Comparison of ENCODE assay signal across 8 mouse cellular contexts in the genomic region with DNA sequence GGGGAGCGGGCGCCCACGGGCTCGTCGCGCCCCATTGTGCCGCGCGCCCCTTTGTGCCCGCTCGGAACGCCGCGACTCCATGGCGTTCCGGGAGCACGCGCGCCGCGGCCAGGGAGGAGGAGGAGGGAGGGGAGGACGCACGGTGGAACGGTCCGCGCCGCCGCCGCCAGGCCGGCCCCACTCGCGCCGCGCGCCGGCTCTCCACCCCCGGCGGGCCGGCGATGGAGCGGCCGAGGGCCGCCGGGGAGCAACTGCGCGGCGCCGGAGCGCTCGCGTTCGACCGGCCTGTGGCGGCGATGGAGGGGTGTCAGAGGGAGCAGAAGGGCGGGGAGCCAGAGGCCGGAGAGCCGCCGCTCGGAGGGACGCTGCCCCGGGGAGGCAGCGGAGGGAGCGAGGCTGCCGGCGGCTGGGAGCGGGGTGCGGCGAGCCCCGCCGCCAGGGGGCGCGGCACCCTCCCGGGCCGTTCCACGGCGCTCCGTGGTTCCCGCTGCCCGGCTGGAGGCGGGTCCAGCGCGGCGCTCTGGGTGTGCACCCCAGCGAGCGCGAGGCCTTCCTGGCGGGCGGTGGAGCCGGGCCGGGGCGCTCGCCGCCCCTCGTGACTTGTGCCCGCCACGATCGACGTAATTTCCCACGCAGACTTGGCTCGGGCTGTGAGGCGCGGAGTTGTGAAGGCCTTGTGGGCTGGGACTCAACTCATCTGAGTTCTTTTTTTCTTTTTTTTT. TPM values are rescaled to one million over a fixed set of nuclear protein-coding genes. Genes with fewer than 3 reads are reported as not detected.
DNase-seq lines count a peak whose midpoint lies in the region; ATAC-seq and TF ChIP-seq lines count a peak whose summit lies in the region.

No protein-coding gene starts in this region.

- no peak for TF ChIP-seq EP300 in liver, postnatal 0 days (IDR thresholded peaks at IDR 0.05; ENCODE audit: low read depth)

- TF ChIP-seq CTCF in liver, postnatal 0 days (IDR thresholded peaks at IDR 0.05; ENCODE audit: low read depth) = peak; percentile 55
- peak; percentile 37; the same call in 1 of the 2 replicates for TF ChIP-seq CTCF in testis, adult 2 months (IDR thresholded peaks at IDR 0.05; ENCODE audit: control insufficient read depth, insufficient read depth, insufficient replicate concordance, low read depth, low read length)

- peak; percentile 78 for ATAC-seq in heart, embryonic 16.5 days (replicated peaks; ENCODE audit: extremely low read depth, insufficient read depth, low FRiP score)
- ATAC-seq in liver, postnatal 0 days = peak; percentile 87
- peak; percentile 84 for ATAC-seq in neural tube, embryonic 13.5 days (ENCODE audit: low read depth)

- no peaks in the 10 kb centered on the region for H3K27me3 ChIP-seq in forebrain, embryonic 10.5 days (ENCODE audit: poor library complexity, severe bottlenecking)
- H3K27me3 ChIP-seq in heart, embryonic 16.5 days (ENCODE audit: control insufficient read depth, insufficient read depth, low read length) = no peaks in the 10 kb centered on the region
- 0 out of 2 replicates have a peak, but pooled peaks cover 2% of the 10 kb centered on the region for H3K27me3 ChIP-seq in liver, postnatal 0 days (ENCODE audit: insufficient read depth, low read length)
- no peaks in the 10 kb centered on the region for H3K27me3 ChIP-seq in neural tube, embryonic 13.5 days
- H3K27me3 ChIP-seq in testis, adult 2 months (ENCODE audit: control insufficient read depth, insufficient read depth, low read length) = no peaks in the 10 kb centered on the region

- peak overlapping the region; percentile 100 for H3K27ac ChIP-seq in forebrain, embryonic 10.5 days
- H3K27ac ChIP-seq in heart, embryonic 16.5 days (ENCODE audit: low read length) = peak overlapping the region; percentile 96
- H3K27ac ChIP-seq in liver, postnatal 0 days (ENCODE audit: low read depth) = peak overlapping the region; percentile 94
- peak overlapping the region; percentile 98 for H3K27ac ChIP-seq in neural tube, embryonic 13.5 days (replicated peaks)
- peak overlapping the region; percentile 88 for H3K27ac ChIP-seq in testis, adult 2 months (ENCODE audit: control insufficient read depth, insufficient read depth, low read depth, low read length)

- peak overlapping the region; percentile 85 for H3K4me3 ChIP-seq in forebrain, embryonic 10.5 days
- H3K4me3 ChIP-seq in heart, embryonic 16.5 days (ENCODE audit: low read length) = peak overlapping the region; percentile 85
- peak overlapping the region; percentile 82 for H3K4me3 ChIP-seq in liver, postnatal 0 days (ENCODE audit: low read depth, low read length)
- peak overlapping the region; percentile 80 for H3K4me3 ChIP-seq in neural tube, embryonic 13.5 days
- H3K4me3 ChIP-seq in testis, adult 2 months (ENCODE audit: control insufficient read depth, low read depth, low read length) = peak overlapping the region; percentile 92

- H3K36me3 ChIP-seq in forebrain, embryonic 10.5 days (replicated peaks) = 0 out of 2 replicates have a peak, but pooled peaks cover 2% of the 10 kb centered on the region
- H3K36me3 ChIP-seq in heart, embryonic 16.5 days (ENCODE audit: control insufficient read depth, insufficient read depth) = no peaks in the 10 kb centered on the region
- no peaks in the 10 kb centered on the region for H3K36me3 ChIP-seq in liver, postnatal 0 days (replicated peaks; ENCODE audit: insufficient read depth, low read length)
- H3K36me3 ChIP-seq in neural tube, embryonic 13.5 days = no peaks in the 10 kb centered on the region
- H3K36me3 ChIP-seq in testis, adult 2 months (ENCODE audit: control insufficient read depth, insufficient read depth, low read length) = no peaks in the 10 kb centered on the region

- TF ChIP-seq POLR2A in testis, adult 2 months (IDR thresholded peaks at IDR 0.05; ENCODE audit: control insufficient read depth, low read depth, low read length) = no peak; the same call in none of the 2 replicates

- peak overlapping the region; percentile 83 for H3K4me2 ChIP-seq in heart, embryonic 16.5 days (ENCODE audit: low read depth, low read length)
- H3K4me2 ChIP-seq in liver, postnatal 0 days (ENCODE audit: low read depth, low read length) = peak overlapping the region; percentile 99
- peak overlapping the region; percentile 97 for H3K4me2 ChIP-seq in neural tube, embryonic 13.5 days

- H3K9ac ChIP-seq in heart, embryonic 16.5 days (ENCODE audit: low read length) = peak overlapping the region; percentile 96
- peak overlapping the region; percentile 92 for H3K9ac ChIP-seq in liver, postnatal 0 days (replicated peaks)
- H3K9ac ChIP-seq in neural tube, embryonic 13.5 days = peak overlapping the region; percentile 96

- peaks cover 57% of the 10 kb centered on the region for H3K4me1 ChIP-seq in forebrain, embryonic 10.5 days
- peaks cover 39% of the 10 kb centered on the region for H3K4me1 ChIP-seq in heart, embryonic 16.5 days (ENCODE audit: control insufficient read depth, insufficient read depth, low read length)
- H3K4me1 ChIP-seq in liver, postnatal 0 days (ENCODE audit: insufficient read depth) = peaks cover 27% of the 10 kb centered on the region
- H3K4me1 ChIP-seq in neural tube, embryonic 13.5 days (replicated peaks) = peaks cover 56% of the 10 kb centered on the region
- H3K4me1 ChIP-seq in testis, adult 2 months (ENCODE audit: control insufficient read depth, insufficient read depth, low read length) = peaks cover 16% of the 10 kb centered on the region

- under 1% methylated on average over 90 of the region's 103 CpGs for WGBS in forebrain, embryonic 10.5 days
- under 1% methylated on average over 84 of the region's 103 CpGs for WGBS in heart, embryonic 16.5 days
- WGBS in liver, postnatal 0 days (ENCODE audit: insufficient replicate concordance) = under 1% methylated on average over 62 of the region's 103 CpGs
- WGBS in neural tube, embryonic 13.5 days = under 1% methylated on average over 50 of the region's 103 CpGs

- H3K9me3 ChIP-seq in forebrain, embryonic 10.5 days = no peaks in the 10 kb centered on the region
- no peaks in the 10 kb centered on the region for H3K9me3 ChIP-seq in heart, embryonic 16.5 days (replicated peaks; ENCODE audit: control insufficient read depth, low read length)
- no peaks in the 10 kb centered on the region for H3K9me3 ChIP-seq in liver, postnatal 0 days (ENCODE audit: low read length)
- no peaks in the 10 kb centered on the region for H3K9me3 ChIP-seq in neural tube, embryonic 13.5 days

- peak; percentile 79 to 85 for DNase-seq in CD8-positive naive resting alpha-beta T cell, adult 2 months (ENCODE audit: low read depth in 2 of 2, low spot score in 2 of 2)
- DNase-seq in c-Kit-positive CD71-negative TER-119-negative erythroid progenitor cells, embryonic 14.5 days (ENCODE audit: low read depth) = peak; percentile 58
- DNase-seq in forebrain, embryonic 10.5 days (ENCODE audit: extremely low spot score, low spot score) = peak; percentile 75
- DNase-seq in kidney, postnatal 36 days = peak; percentile 85 to 92
- peak; percentile 92 for DNase-seq in liver, postnatal 0 days

RNA-seq across cellular contexts. Expression of a gene that starts 1.0 kb away (rescaled TPM):
- 8.8 and 9.2 TPM in 2 replicates for polyA plus RNA-seq in forebrain, embryonic 10.5 days (2016; fragmentation: Nextera tagmentation; extraction: Ambion mirVana)
- 2.3 and 3.0 TPM in 2 replicates for polyA plus RNA-seq in heart, embryonic 16.5 days (2015; fragmentation: Nextera tagmentation; extraction: Ambion mirVana)
- 0.51 TPM in 2 replicates for polyA plus RNA-seq in liver, postnatal 0 days (2015; fragmentation: Nextera tagmentation; extraction: Ambion mirVana)
- 3.0 and 3.5 TPM in 2 replicates for polyA plus RNA-seq in neural tube, embryonic 13.5 days (2015; fragmentation: Nextera tagmentation; extraction: Ambion mirVana)
- 3.9 and 4.4 TPM in 2 replicates for polyA plus RNA-seq in testis, adult 2 months (2012; rRNA removed)

RNA-seq across cellular contexts. Expression of a gene that starts 44.3 kb away (rescaled TPM):
- 9.4 and 12.7 TPM in 2 replicates for polyA plus RNA-seq in forebrain, embryonic 10.5 days (2016; fragmentation: Nextera tagmentation; extraction: Ambion mirVana)
- 20.0 and 42.0 TPM in 2 replicates for polyA plus RNA-seq in heart, embryonic 16.5 days (2015; fragmentation: Nextera tagmentation; extraction: Ambion mirVana)
- 7.8 and 8.7 TPM in 2 replicates for polyA plus RNA-seq in liver, postnatal 0 days (2015; fragmentation: Nextera tagmentation; extraction: Ambion mirVana)
- 24.5 and 38.8 TPM in 2 replicates for polyA plus RNA-seq in neural tube, embryonic 13.5 days (2015; fragmentation: Nextera tagmentation; extraction: Ambion mirVana)
- 258 and 271 TPM in 2 replicates for polyA plus RNA-seq in testis, adult 2 months (2012; rRNA removed)

Comparison
In these comparisons a context has a peak if more than half of its experiments do, and no peak if none do; other contexts are left out.
1. Peak in every context shown above with its lines: DNase-seq, ATAC-seq, H3K4me3 ChIP-seq and H3K27ac ChIP-seq.